Mouse (Mus musculus) R1 (cell line): Measurements from ENCODE around the gene Asap3.

ENCODE experiments used
- DNase-seq: peaks from one replicate; pipeline ENCODE4 v3.0.0-alpha.2; 2018; ENCODE audit warnings: low read depth, low spot score

Asap3 gene

GRCm38 (mm10) chr4:136206033-136206893 is at the start of gene Asap3:
Gene Asap3, plus strand, starts transcription at chr4:136206365.
- peak; percentile 98 for DNase-seq

- DNase-seq, result no peak
These were observed 47.7 kb upstream of the Asap3 start for GRCm38 (mm10) chr4:136158498-136158897.

- DNase-seq, result peak; percentile 87
These were observed 46.3 kb upstream of the Asap3 start for GRCm38 (mm10) chr4:136159802-136160397.

- peak; percentile 89 for DNase-seq
These were observed 42.7 kb upstream of the Asap3 start for GRCm38 (mm10) chr4:136163448-136163847.

- no peak for DNase-seq
These were observed 41.2 kb upstream of the Asap3 start for GRCm38 (mm10) chr4:136164981-136165380.

- DNase-seq, result no peak
These were observed 38.5 kb upstream of the Asap3 start for GRCm38 (mm10) chr4:136167701-136168100.

- no peak for DNase-seq
These were observed 35.8 kb upstream of the Asap3 start for GRCm38 (mm10) chr4:136170401-136170800.

- peak; percentile 57 for DNase-seq
These were observed 34.7 kb upstream of the Asap3 start for GRCm38 (mm10) chr4:136171455-136171854.

GRCm38 (mm10) chr4:136172011-136172541 is 34.1 kb upstream of the Asap3 start, which contains the start of gene E2f2:
Gene E2f2, plus strand, starts transcription at chr4:136172394.
- DNase-seq, result peak; percentile 88

GRCm38 (mm10) chr4:136172542-136173209 is 33.5 kb upstream of the Asap3 start:
- DNase-seq, result peak; percentile 36

GRCm38 (mm10) chr4:136173210-136173715 is 32.9 kb upstream of the Asap3 start:
- DNase-seq, result no peak

- DNase-seq, result no peak
These were observed 31.7 kb upstream of the Asap3 start for GRCm38 (mm10) chr4:136174216-136175193.

- no peak for DNase-seq
These were observed 30.1 kb upstream of the Asap3 start for GRCm38 (mm10) chr4:136176022-136176552.

- peak; percentile 90 for DNase-seq
These were observed 28.9 kb upstream of the Asap3 start for GRCm38 (mm10) chr4:136177244-136177611.

GRCm38 (mm10) chr4:136177612-136178474 is 28.3 kb upstream of the Asap3 start:
- peak; percentile 78 for DNase-seq

- no peak for DNase-seq
These were observed 27.7 kb upstream of the Asap3 start for GRCm38 (mm10) chr4:136178475-136178921.

GRCm38 (mm10) chr4:136179456-136179855 is 26.7 kb upstream of the Asap3 start:
- DNase-seq, result no peak

- peak; percentile 93 for DNase-seq
These were observed 26.2 kb upstream of the Asap3 start for GRCm38 (mm10) chr4:136179998-136180397.
